Mouse (Mus musculus) midbrain, embryonic 16.5 days (tissue): ENCODE data around the gene Psmb10. TPM values are rescaled to one million over a fixed set of nuclear protein-coding genes. Genes with fewer than 3 reads are reported as not detected.
A peak's percentile ranks its signal among the peaks of the same experiment; 100 is the strongest.

ENCODE experiments used
- ATAC-seq: fragments of 200-750 bp; cut with Nextera tagmentation; 2 replicates; pipeline ENCODE4 v1.8.0; 2017; ENCODE audit warnings: moderate TSS enrichment
- H3K27ac ChIP-seq: fragments of 300-500 bp; sonication (generic); 2 replicates; pipeline ENCODE4 v1.5.1; 2014; ENCODE audit warnings: mild to moderate bottlenecking, low read length, mixed read lengths
- H3K27me3 ChIP-seq: fragments of 300-500 bp; sonication (generic); 2 replicates; pipeline ENCODE4 v1.6.1; 2014; ENCODE audit warnings: low read depth, low read length, mixed read lengths; ENCODE audit not compliant: control insufficient read depth, insufficient read depth
- H3K36me3 ChIP-seq: fragments of 300-500 bp; sonication (generic); 2 replicates; pipeline ENCODE4 v1.6.1; 2014; ENCODE audit warnings: mild to moderate bottlenecking, low read length, moderate library complexity, mixed read lengths; ENCODE audit not compliant: control insufficient read depth, insufficient read depth
- H3K4me1 ChIP-seq: fragments of 300-500 bp; sonication (generic); 2 replicates; pipeline ENCODE4 v1.6.1; 2014; ENCODE audit warnings: mild to moderate bottlenecking, low read length, mixed read lengths; ENCODE audit not compliant: control insufficient read depth, insufficient read depth
- H3K4me2 ChIP-seq: fragments of 300-500 bp; sonication (generic); 2 replicates; pipeline ENCODE4 v1.6.1; 2014; ENCODE audit warnings: mild to moderate bottlenecking, low read length, mixed read lengths
- H3K4me3 ChIP-seq: fragments of 300-500 bp; sonication (generic); 2 replicates; pipeline ENCODE4 v1.5.1; 2014; ENCODE audit warnings: low read depth, mild to moderate bottlenecking, low read length, moderate library complexity, mixed read lengths
- H3K9ac ChIP-seq: fragments of 300-500 bp; sonication (generic); 2 replicates; pipeline ENCODE4 v1.6.1; 2014; ENCODE audit warnings: low read depth, low read length, mixed read lengths
- H3K9me3 ChIP-seq: fragments of 300-500 bp; sonication (generic); replicated peaks from 2 replicates; pipeline ENCODE4 v1.6.1; 2014; ENCODE audit warnings: mild to moderate bottlenecking, low read length, mixed read lengths; ENCODE audit not compliant: control insufficient read depth, poor library complexity, severe bottlenecking
- WGBS: fragments of 180-500 bp; shearing (Covaris S2); extraction: QIAGEN DNeasy Blood & Tissue Kit; methylation state at CpG from one replicate; pipeline ENCODE4 v1.1.7; 2014; 5-methylcytosine and 5-hydroxymethylcytosine counted together
- polyA plus RNA-seq: library from polyadenylated mRNA; unstranded; fragments of >200 nt; fragmentation: Nextera tagmentation; extraction: Ambion mirVana; gene quantifications from 2 replicates; pipeline ENCODE4 v1.2.1, GENCODE M21; 2015

Gene Psmb10
- polyA plus RNA-seq, 1 experiment from 2014 or later, result 71.2 TPM

GRCm38 (mm10) chr8:105932525-105932924 lies 5.7 kb downstream of the Psmb10 start:
- no peak for ATAC-seq
- 88% methylated on average over 11 of the region's 11 CpGs for WGBS
- no peaks in the 10 kb centered on the region; the same call in 1 of the 2 replicates for H3K36me3 ChIP-seq
- no peak overlapping the region for H3K4me2 ChIP-seq
- no peak overlapping the region for H3K27ac ChIP-seq
- H3K9me3 ChIP-seq, result no peaks in the 10 kb centered on the region
- no peaks in the 10 kb centered on the region for H3K27me3 ChIP-seq
- no peak overlapping the region for H3K9ac ChIP-seq
- H3K4me1 ChIP-seq, result peaks cover 8% of the 10 kb centered on the region
- no peak overlapping the region for H3K4me3 ChIP-seq

GRCm38 (mm10) chr8:105931271-105931670 lies 7.0 kb downstream of the Psmb10 start:
- no peaks in the 10 kb centered on the region; the same call in 1 of the 2 replicates for H3K36me3 ChIP-seq
- peaks cover 7% of the 10 kb centered on the region for H3K4me1 ChIP-seq
- H3K27me3 ChIP-seq, result no peaks in the 10 kb centered on the region
- WGBS, result 99% methylated on average over 3 of the region's 3 CpGs
- no peaks in the 10 kb centered on the region for H3K9me3 ChIP-seq
- ATAC-seq, result peak; percentile 13
- H3K4me2 ChIP-seq, result no peak overlapping the region
- H3K9ac ChIP-seq, result no peak overlapping the region
- H3K4me3 ChIP-seq, result no peak overlapping the region
- H3K27ac ChIP-seq, result no peak overlapping the region

- peak overlapping the region; percentile 15; the same call in 1 of the 2 replicates for H3K9ac ChIP-seq
- no peak overlapping the region for H3K4me2 ChIP-seq
- H3K9me3 ChIP-seq, result no peaks in the 10 kb centered on the region
- H3K27ac ChIP-seq, result peak overlapping the region; percentile 39
- no peak overlapping the region for H3K4me3 ChIP-seq
- ATAC-seq, result peak; percentile 59
- H3K27me3 ChIP-seq, result no peaks in the 10 kb centered on the region
- WGBS, result 15% methylated on average over 8 of the region's 8 CpGs
- H3K4me1 ChIP-seq, result peaks cover under 1% of the 10 kb centered on the region; the same call in 1 of the 2 replicates
- no peaks in the 10 kb centered on the region; the same call in 1 of the 2 replicates for H3K36me3 ChIP-seq
Observed at GRCm38 (mm10) chr8:105930602-105931001, 7.6 kb downstream of the Psmb10 start.

GRCm38 (mm10) chr8:105925123-105925522 lies 13.1 kb downstream of the Psmb10 start:
- H3K9ac ChIP-seq, result no peak overlapping the region

GRCm38 (mm10) chr8:105919390-105919789 lies 18.9 kb downstream of the Psmb10 start:
- H3K4me1 ChIP-seq, result no peaks in the 10 kb centered on the region
- H3K27ac ChIP-seq, result no peak overlapping the region
- H3K9me3 ChIP-seq, result no peaks in the 10 kb centered on the region
- WGBS, result 95% methylated on average over 3 of the region's 3 CpGs
- no peaks in the 10 kb centered on the region for H3K27me3 ChIP-seq
- no peak for ATAC-seq
- H3K4me2 ChIP-seq, result no peak overlapping the region
- no peaks in the 10 kb centered on the region; the same call in 1 of the 2 replicates for H3K36me3 ChIP-seq
- no peak overlapping the region for H3K4me3 ChIP-seq
- H3K9ac ChIP-seq, result no peak overlapping the region

More at GRCm38 (mm10) chr8:105925123-105925522, 13.1 kb downstream of the Psmb10 start:
- H3K4me1 ChIP-seq, result no peaks in the 10 kb centered on the region
- H3K27me3 ChIP-seq, result no peaks in the 10 kb centered on the region
- no peaks in the 10 kb centered on the region for H3K9me3 ChIP-seq
- 69% methylated on average over 3 of the region's 3 CpGs for WGBS
- ATAC-seq, result no peak
- no peaks in the 10 kb centered on the region; the same call in 1 of the 2 replicates for H3K36me3 ChIP-seq
- no peak overlapping the region for H3K4me3 ChIP-seq
- no peak overlapping the region for H3K27ac ChIP-seq
- no peak overlapping the region for H3K4me2 ChIP-seq

GRCm38 (mm10) chr8:105900941-105901616 lies 37.2 kb downstream of the Psmb10 start:
- peaks cover 10% of the 10 kb centered on the region for H3K4me1 ChIP-seq
- H3K9me3 ChIP-seq, result no peaks in the 10 kb centered on the region
- H3K9ac ChIP-seq, result peak overlapping the region; percentile 94
- peak; percentile 19 for ATAC-seq
- 37% methylated on average over 16 of the region's 16 CpGs for WGBS
- H3K27ac ChIP-seq, result peak overlapping the region; percentile 86
- H3K36me3 ChIP-seq, result no peaks in the 10 kb centered on the region
- peak overlapping the region; percentile 80 for H3K4me3 ChIP-seq
- H3K4me2 ChIP-seq, result peak overlapping the region; percentile 86
- H3K27me3 ChIP-seq, result no peaks in the 10 kb centered on the region

GRCm38 (mm10) chr8:105900180-105900940 lies 37.9 kb downstream of the Psmb10 start, which contains the start of gene Pskh1:
Pskh1 (plus strand) TSS chr8:105900441.
- under 1% methylated on average over 66 of the region's 68 CpGs for WGBS
- Histone ChIP-seq H3K9me3 (no peaks in the 10 kb centered on the region), H3K4me3 (peak within 1 kb of the TSS; percentile 80)

GRCm38 (mm10) chr8:105897801-105898480 lies 40.3 kb downstream of the Psmb10 start:
- peaks cover 15% of the 10 kb centered on the region for H3K4me1 ChIP-seq
- peaks cover under 1% of the 10 kb centered on the region; the same call in 1 of the 2 replicates for H3K36me3 ChIP-seq
- H3K9ac ChIP-seq, result no peak overlapping the region
- no peaks in the 10 kb centered on the region for H3K27me3 ChIP-seq
- H3K9me3 ChIP-seq, result no peaks in the 10 kb centered on the region
- ATAC-seq, result no peak
- no peak overlapping the region for H3K4me2 ChIP-seq
- H3K4me3 ChIP-seq, result no peak overlapping the region
- no peak overlapping the region for H3K27ac ChIP-seq
- WGBS, result 80% methylated on average over 9 of the region's 9 CpGs

More at GRCm38 (mm10) chr8:105900180-105900940, 37.9 kb downstream of the Psmb10 start, which contains the start of gene Pskh1:
- Histone ChIP-seq H3K36me3 (no peaks in the 10 kb centered on the region), H3K4me1 (peaks cover 10% of the 10 kb centered on the region), H3K9ac (peak within 1 kb of the TSS; percentile 94), H3K27ac (peak within 1 kb of the TSS; percentile 86), H3K4me2 (peak within 1 kb of the TSS; percentile 86), H3K27me3 (no peaks in the 10 kb centered on the region)
- peak; percentile 91 for ATAC-seq
